Mouse (Mus musculus): ENCODE measurements around the gene Ncoa1. TPM values are rescaled to one million over a fixed set of nuclear protein-coding genes. Genes with fewer than 3 reads are reported as not detected.

Ncoa1 gene
- polyA plus RNA-seq (2012), result 3.1 and 3.2 TPM in 2 replicates

- no peak for TF ChIP-seq GATA1 (IDR thresholded peaks at IDR 0.05; ENCODE audit: low read length)
Measured at GRCm38 (mm10) chr12:4476832-4477671, at the start of gene Ncoa1. Ncoa1 (minus strand) TSS chr12:4477182.

- TF ChIP-seq GATA1 (IDR thresholded peaks at IDR 0.05; ENCODE audit: low read length), result no peak
Measured at GRCm38 (mm10) chr12:4524546-4524945, 47.6 kb upstream of the Ncoa1 start.

- TF ChIP-seq GATA1 (IDR thresholded peaks at IDR 0.05; ENCODE audit: low read length), result no peak
Measured at GRCm38 (mm10) chr12:4523688-4524298, 46.8 kb upstream of the Ncoa1 start.

GRCm38 (mm10) chr12:4523208-4523607 lies 46.2 kb upstream of the Ncoa1 start:
- no peak for TF ChIP-seq GATA1 (IDR thresholded peaks at IDR 0.05; ENCODE audit: low read length)

- TF ChIP-seq GATA1 (IDR thresholded peaks at IDR 0.05; ENCODE audit: low read length), result no peak
Measured at GRCm38 (mm10) chr12:4518957-4519356, 42.0 kb upstream of the Ncoa1 start.

GRCm38 (mm10) chr12:4509591-4510061 lies 32.6 kb upstream of the Ncoa1 start:
- TF ChIP-seq GATA1 (IDR thresholded peaks at IDR 0.05; ENCODE audit: low read length), result no peak

- TF ChIP-seq GATA1 (IDR thresholded peaks at IDR 0.05; ENCODE audit: low read length), result no peak
Measured at GRCm38 (mm10) chr12:4508182-4508581, 31.2 kb upstream of the Ncoa1 start.

- TF ChIP-seq GATA1 (IDR thresholded peaks at IDR 0.05; ENCODE audit: low read length), result no peak
Measured at GRCm38 (mm10) chr12:4507461-4507860, 30.5 kb upstream of the Ncoa1 start.

- TF ChIP-seq GATA1 (IDR thresholded peaks at IDR 0.05; ENCODE audit: low read length), result no peak
Measured at GRCm38 (mm10) chr12:4506810-4507430, 29.9 kb upstream of the Ncoa1 start.

- no peak for TF ChIP-seq GATA1 (IDR thresholded peaks at IDR 0.05; ENCODE audit: low read length)
Measured at GRCm38 (mm10) chr12:4505298-4505697, 28.3 kb upstream of the Ncoa1 start.

- TF ChIP-seq GATA1 (IDR thresholded peaks at IDR 0.05; ENCODE audit: low read length), result no peak
Measured at GRCm38 (mm10) chr12:4503673-4504326, 26.8 kb upstream of the Ncoa1 start.

- TF ChIP-seq GATA1 (IDR thresholded peaks at IDR 0.05; ENCODE audit: low read length), result peak; percentile 85
Measured at GRCm38 (mm10) chr12:4501916-4502315, 24.9 kb upstream of the Ncoa1 start.

- TF ChIP-seq GATA1 (IDR thresholded peaks at IDR 0.05; ENCODE audit: low read length), result no peak
Measured at GRCm38 (mm10) chr12:4500516-4500915, 23.5 kb upstream of the Ncoa1 start.

GRCm38 (mm10) chr12:4499651-4500175 lies 22.7 kb upstream of the Ncoa1 start:
- TF ChIP-seq GATA1 (IDR thresholded peaks at IDR 0.05; ENCODE audit: low read length), result no peak

- TF ChIP-seq GATA1 (IDR thresholded peaks at IDR 0.05; ENCODE audit: low read length), result no peak
Measured at GRCm38 (mm10) chr12:4488411-4488810, 11.4 kb upstream of the Ncoa1 start.
